Mouse (Mus musculus) liver, adult 2 months (tissue): ENCODE results near the gene Lmo7.

Source experiments
- CTCF ChIP-seq: fragments of 200-500 bp; IDR thresholded peaks from 2 replicates; pipeline ENCODE4 v1.5.1; 2011; ENCODE audit warnings: low read depth, low read length, control low read depth
- POLR2A ChIP-seq: fragments of 200-500 bp; IDR thresholded peaks from 2 replicates; pipeline ENCODE4 v1.6.1; 2011; ENCODE audit warnings: low read length, control low read depth; ENCODE audit not compliant: insufficient read depth; ENCODE audit errors: extremely low read depth

DNA sequence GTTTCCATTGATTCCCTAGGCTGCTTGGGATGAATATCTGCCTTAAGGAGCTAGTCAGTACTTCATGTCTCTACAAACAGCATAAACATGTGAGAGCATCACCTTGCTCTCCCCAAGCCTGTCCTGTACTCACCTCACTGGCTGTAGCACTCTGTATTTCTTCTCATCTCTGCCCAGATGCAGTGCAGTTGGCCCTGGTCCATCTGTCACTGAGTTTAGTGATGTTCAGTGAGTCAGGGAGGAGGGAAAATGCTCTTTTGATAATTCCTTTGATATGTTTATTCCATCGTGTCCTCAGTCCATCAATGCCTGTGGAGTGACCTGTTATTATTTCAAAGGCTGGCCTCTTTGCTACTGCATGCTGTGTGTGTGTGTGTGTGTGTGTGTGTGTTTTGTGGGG lies 235.2 kb downstream of the Lmo7 start:
- TF ChIP-seq POLR2A: no peak
- TF ChIP-seq CTCF: no peak
